Mouse (Mus musculus) liver, embryonic 16.5 days (tissue): ENCODE results near the gene Immp1l. TPM values are rescaled to one million over a fixed set of nuclear protein-coding genes. Genes with fewer than 3 reads are reported as not detected.

Source experiments
- ATAC-seq: fragments of 200-750 bp; cut with Nextera tagmentation; 2 replicates; pipeline ENCODE4 v1.8.0; 2017; ENCODE audit warnings: low read depth, mild to moderate bottlenecking, moderate number of reproducible peaks, moderate library complexity
- H3K27ac ChIP-seq: fragments of 300-500 bp; sonication (generic); 2 replicates; pipeline ENCODE4 v1.5.1; 2014; ENCODE audit warnings: mild to moderate bottlenecking, low read length
- H3K27me3 ChIP-seq: fragments of 300-500 bp; sonication (generic); 2 replicates; pipeline ENCODE4 v1.6.1; 2014; ENCODE audit warnings: low read depth, low read length, mixed read lengths; ENCODE audit not compliant: control insufficient read depth, insufficient read depth
- H3K36me3 ChIP-seq: fragments of 300-500 bp; sonication (generic); 2 replicates; pipeline ENCODE4 v1.6.1; 2014; ENCODE audit warnings: mild to moderate bottlenecking; ENCODE audit not compliant: control insufficient read depth, insufficient read depth
- H3K4me1 ChIP-seq: fragments of 300-500 bp; sonication (generic); 2 replicates; pipeline ENCODE4 v1.6.1; 2014; ENCODE audit warnings: low read depth, low read length, mixed read lengths; ENCODE audit not compliant: control insufficient read depth
- H3K4me2 ChIP-seq: fragments of 300-500 bp; sonication (generic); 2 replicates; pipeline ENCODE4 v1.6.1; 2014; ENCODE audit warnings: low read depth, low read length, mixed read lengths
- H3K4me3 ChIP-seq: fragments of 300-500 bp; sonication (generic); 2 replicates; pipeline ENCODE4 v1.5.1; 2014; ENCODE audit warnings: low read depth, mild to moderate bottlenecking, low read length
- H3K9ac ChIP-seq: fragments of 300-500 bp; sonication (generic); 2 replicates; pipeline ENCODE4 v1.6.1; 2014; ENCODE audit warnings: low read depth, low read length
- H3K9me3 ChIP-seq: fragments of 300-500 bp; sonication (generic); replicated peaks from 2 replicates; pipeline ENCODE4 v1.6.1; 2016; ENCODE audit warnings: low read length; ENCODE audit not compliant: control insufficient read depth
- WGBS: fragments of 180-500 bp; shearing (Covaris S2); extraction: QIAGEN DNeasy Blood & Tissue Kit; methylation state at CpG from one replicate; pipeline ENCODE4 v1.1.7; 2014; ENCODE audit not compliant: insufficient replicate concordance; 5-methylcytosine and 5-hydroxymethylcytosine counted together
- polyA plus RNA-seq: library from polyadenylated mRNA; unstranded; fragments of >200 nt; fragmentation: Nextera tagmentation; extraction: Ambion mirVana; gene quantifications from 2 replicates; pipeline ENCODE4 v1.2.1, GENCODE M21; 2015

The Immp1l gene
- polyA plus RNA-seq, 1 experiment from 2014 or later, result 56.3 TPM

- Histone ChIP-seq H3K27me3 (no peaks in the 10 kb centered on the region), H3K9me3 (no peaks in the 10 kb centered on the region)
These were observed 13.3 kb downstream of the Immp1l start for GRCm38 (mm10) chr2:105917623-105918346.

GRCm38 (mm10) chr2:105950131-105950530 is 45.7 kb downstream of the Immp1l start:
- Histone ChIP-seq H3K36me3 (no peaks in the 10 kb centered on the region), H3K27ac (no peak overlapping the region), H3K4me1 (peaks cover 4% of the 10 kb centered on the region; the same call in 1 of the 2 replicates), H3K27me3 (no peaks in the 10 kb centered on the region), H3K4me2 (no peak overlapping the region), H3K9me3 (no peaks in the 10 kb centered on the region), H3K9ac (no peak overlapping the region), H3K4me3 (no peak overlapping the region)
- ATAC-seq, result peak; percentile 55
- 80% methylated on average over 2 of the region's 2 CpGs for WGBS

More at GRCm38 (mm10) chr2:105917623-105918346, 13.3 kb downstream of the Immp1l start:
- Histone ChIP-seq H3K27ac (no peak overlapping the region), H3K4me2 (no peak overlapping the region), H3K4me3 (no peak overlapping the region), H3K36me3 (no peaks in the 10 kb centered on the region), H3K4me1 (no peaks in the 10 kb centered on the region), H3K9ac (no peak overlapping the region)
- ATAC-seq, result no peak
- WGBS, result 79% methylated on average over 5 of the region's 5 CpGs

DNA sequence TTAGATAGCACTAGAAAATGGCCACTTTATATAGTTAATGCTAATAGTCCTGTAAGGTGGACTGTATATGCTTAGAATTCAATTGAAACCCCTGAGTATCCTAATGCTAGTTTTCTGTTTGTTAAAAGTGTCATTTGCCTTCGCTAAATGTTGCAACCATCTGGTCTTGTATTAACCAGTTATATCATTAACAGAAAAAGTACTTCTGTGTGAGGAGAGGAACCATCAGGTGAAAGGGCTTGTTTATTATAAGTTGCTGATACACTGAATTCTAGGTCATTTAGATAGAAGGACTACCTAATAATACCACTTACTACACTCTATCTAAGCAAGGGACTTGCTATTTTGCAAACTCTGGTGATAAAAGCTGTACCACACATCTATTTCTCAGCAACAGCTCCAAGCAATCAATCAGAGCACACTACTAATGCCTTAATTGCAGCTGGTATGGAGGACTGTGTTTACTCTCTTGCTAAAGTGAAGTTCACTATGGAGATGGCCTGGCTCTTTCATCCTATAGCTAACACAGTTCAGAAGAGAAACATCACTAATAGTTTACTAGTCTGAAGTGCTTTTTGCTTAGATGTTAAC is 47.0 kb downstream of the Immp1l start:
- Histone ChIP-seq H3K9me3 (no peaks in the 10 kb centered on the region), H3K27ac (peak overlapping the region; percentile 57; the same call in 1 of the 2 replicates), H3K9ac (no peak overlapping the region), H3K4me1 (peaks cover 4% of the 10 kb centered on the region; the same call in 1 of the 2 replicates), H3K4me3 (no peak overlapping the region), H3K27me3 (no peaks in the 10 kb centered on the region), H3K4me2 (no peak overlapping the region), H3K36me3 (no peaks in the 10 kb centered on the region)
- ATAC-seq, result peak; percentile 68
- WGBS, result 73% methylated on average over 1 of the region's 1 CpGs

GRCm38 (mm10) chr2:105953862-105954261 is 49.4 kb downstream of the Immp1l start:
- Histone ChIP-seq H3K9me3 (no peaks in the 10 kb centered on the region), H3K27ac (no peak overlapping the region), H3K4me3 (no peak overlapping the region), H3K4me1 (peaks cover 4% of the 10 kb centered on the region; the same call in 1 of the 2 replicates), H3K36me3 (no peaks in the 10 kb centered on the region), H3K9ac (no peak overlapping the region), H3K4me2 (no peak overlapping the region), H3K27me3 (no peaks in the 10 kb centered on the region)
- WGBS, result 35% methylated on average over 4 of the region's 4 CpGs
- no peak for ATAC-seq

GRCm38 (mm10) chr2:105963447-105963846 is 59.0 kb downstream of the Immp1l start:
- no peaks in the 10 kb centered on the region for H3K4me1 ChIP-seq
- H3K9me3 ChIP-seq, result no peaks in the 10 kb centered on the region
- 80% methylated on average over 1 of the region's 1 CpGs for WGBS
- ATAC-seq, result no peak
- H3K36me3 ChIP-seq, result peaks cover 3% of the 10 kb centered on the region; the same call in 1 of the 2 replicates
- H3K9ac ChIP-seq, result no peak overlapping the region
- no peak overlapping the region for H3K4me2 ChIP-seq
- no peak overlapping the region for H3K4me3 ChIP-seq
- H3K27me3 ChIP-seq, result no peaks in the 10 kb centered on the region
- no peak overlapping the region for H3K27ac ChIP-seq

- Histone ChIP-seq H3K9ac (no peak overlapping the region), H3K4me2 (no peak overlapping the region), H3K9me3 (no peaks in the 10 kb centered on the region), H3K27ac (no peak overlapping the region), H3K27me3 (no peaks in the 10 kb centered on the region), H3K4me1 (no peaks in the 10 kb centered on the region), H3K4me3 (no peak overlapping the region), H3K36me3 (no peaks in the 10 kb centered on the region)
- WGBS, result 57% methylated on average over 2 of the region's 2 CpGs
- ATAC-seq, result no peak
These were observed 69.5 kb downstream of the Immp1l start for GRCm38 (mm10) chr2:105973941-105974340.

- ATAC-seq, result no peak
- no peak overlapping the region for H3K4me2 ChIP-seq
- no peaks in the 10 kb centered on the region for H3K9me3 ChIP-seq
- WGBS, result 86% methylated on average over 2 of the region's 2 CpGs
- no peak overlapping the region for H3K27ac ChIP-seq
- no peaks in the 10 kb centered on the region for H3K4me1 ChIP-seq
- no peak overlapping the region for H3K9ac ChIP-seq
- no peaks in the 10 kb centered on the region for H3K36me3 ChIP-seq
- no peaks in the 10 kb centered on the region for H3K27me3 ChIP-seq
- no peak overlapping the region for H3K4me3 ChIP-seq
These were observed 73.6 kb downstream of the Immp1l start for GRCm38 (mm10) chr2:105978065-105978464.

DNA sequence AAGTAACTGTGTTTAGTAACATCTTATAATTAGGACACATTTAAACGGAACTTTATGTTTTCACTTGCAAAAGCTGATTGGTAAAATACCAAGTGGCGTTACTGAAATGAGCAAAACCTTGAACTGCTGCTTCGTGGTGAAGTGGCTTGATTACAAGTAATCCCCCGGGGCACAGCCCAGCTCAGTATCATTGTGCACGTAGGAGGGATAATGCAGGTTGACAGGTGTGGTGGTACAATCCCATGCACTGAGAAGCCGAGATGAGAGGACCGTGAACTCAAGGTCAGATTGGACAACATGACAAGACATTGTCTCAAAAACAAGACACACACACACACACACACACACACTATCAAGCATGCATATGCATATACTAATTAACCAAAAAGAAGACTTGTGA is 80.8 kb downstream of the Immp1l start:
- H3K4me1 ChIP-seq, result no peaks in the 10 kb centered on the region
- H3K36me3 ChIP-seq, result no peaks in the 10 kb centered on the region
- H3K9me3 ChIP-seq, result no peaks in the 10 kb centered on the region
- no peak overlapping the region for H3K4me3 ChIP-seq
- no peaks in the 10 kb centered on the region for H3K27me3 ChIP-seq
- no peak overlapping the region for H3K27ac ChIP-seq
- H3K9ac ChIP-seq, result no peak overlapping the region
- no peak for ATAC-seq
- no peak overlapping the region for H3K4me2 ChIP-seq
- WGBS, result 74% methylated on average over 7 of the region's 7 CpGs

- ATAC-seq, result no peak
- whole genome bisulfite sequencing, result 52% methylated on average over 1 of the region's 1 CpGs
- no peak overlapping the region for H3K4me2 ChIP-seq
These were observed 82.7 kb downstream of the Immp1l start for GRCm38 (mm10) chr2:105987131-105987530.

More at GRCm38 (mm10) chr2:105987131-105987530, 82.7 kb downstream of the Immp1l start:
- H3K27ac ChIP-seq, result no peak overlapping the region
- no peaks in the 10 kb centered on the region for H3K36me3 ChIP-seq
- no peak overlapping the region for H3K9ac ChIP-seq
- H3K4me3 ChIP-seq, result no peak overlapping the region
- no peaks in the 10 kb centered on the region for H3K9me3 ChIP-seq
- H3K4me1 ChIP-seq, result no peaks in the 10 kb centered on the region
- no peaks in the 10 kb centered on the region for H3K27me3 ChIP-seq
